Mouse (Mus musculus) CD4-positive, CD25-positive, alpha-beta regulatory T cell, adult 2 months (primary cell): ENCODE data around the gene Cd3e.
"Not testable (repeated sequence)": the region's sequence is repeated elsewhere in the genome, so short reads cannot be mapped to it uniquely, and the experiment has no call there.

Experiments
- DNase-seq: peaks from one replicate; pipeline ENCODE4 v3.0.0-alpha.2; 2012; ENCODE audit warnings: low read depth, low spot score

The Cd3e gene

GRCm38 (mm10) chr9:44980242-44980641, 29.2 kb downstream of the Cd3e start, which contains the start of gene Cd3g:
Gene Cd3g, minus strand, starts transcription at chr9:44980431.
- DNase-seq: peak; percentile 89

- DNase-seq: peak; percentile 36
Measured at GRCm38 (mm10) chr9:44979806-44980205, 29.6 kb downstream of the Cd3e start.

- DNase-seq: no peak
Measured at GRCm38 (mm10) chr9:44977813-44978212, 31.6 kb downstream of the Cd3e start.

GRCm38 (mm10) chr9:44969450-44969849, 40.0 kb downstream of the Cd3e start:
- DNase-seq: peak; percentile 65

GRCm38 (mm10) chr9:44967763-44968162, 41.7 kb downstream of the Cd3e start:
- DNase-seq: not testable (repeated sequence)

GRCm38 (mm10) chr9:44966815-44967242, 42.6 kb downstream of the Cd3e start:
- DNase-seq: peak; percentile 90

- DNase-seq: no peak
Measured at GRCm38 (mm10) chr9:44965833-44966466, 43.5 kb downstream of the Cd3e start.

- peak; percentile 100 for DNase-seq
Measured at GRCm38 (mm10) chr9:44965126-44965832, 44.1 kb downstream of the Cd3e start, which contains the start of gene Ube4a. Gene Ube4a, minus strand, starts transcription at chr9:44965600.

- peak; percentile 65 for DNase-seq
Measured at GRCm38 (mm10) chr9:44954432-44954831, 55.0 kb downstream of the Cd3e start.
